Mouse (Mus musculus): Measurements from ENCODE around the gene Rab11fip3.
"Not testable (repeated sequence)": the region's sequence is repeated elsewhere in the genome, so short reads cannot be mapped to it uniquely, and the experiment has no call there.

Rab11fip3 gene

DNA sequence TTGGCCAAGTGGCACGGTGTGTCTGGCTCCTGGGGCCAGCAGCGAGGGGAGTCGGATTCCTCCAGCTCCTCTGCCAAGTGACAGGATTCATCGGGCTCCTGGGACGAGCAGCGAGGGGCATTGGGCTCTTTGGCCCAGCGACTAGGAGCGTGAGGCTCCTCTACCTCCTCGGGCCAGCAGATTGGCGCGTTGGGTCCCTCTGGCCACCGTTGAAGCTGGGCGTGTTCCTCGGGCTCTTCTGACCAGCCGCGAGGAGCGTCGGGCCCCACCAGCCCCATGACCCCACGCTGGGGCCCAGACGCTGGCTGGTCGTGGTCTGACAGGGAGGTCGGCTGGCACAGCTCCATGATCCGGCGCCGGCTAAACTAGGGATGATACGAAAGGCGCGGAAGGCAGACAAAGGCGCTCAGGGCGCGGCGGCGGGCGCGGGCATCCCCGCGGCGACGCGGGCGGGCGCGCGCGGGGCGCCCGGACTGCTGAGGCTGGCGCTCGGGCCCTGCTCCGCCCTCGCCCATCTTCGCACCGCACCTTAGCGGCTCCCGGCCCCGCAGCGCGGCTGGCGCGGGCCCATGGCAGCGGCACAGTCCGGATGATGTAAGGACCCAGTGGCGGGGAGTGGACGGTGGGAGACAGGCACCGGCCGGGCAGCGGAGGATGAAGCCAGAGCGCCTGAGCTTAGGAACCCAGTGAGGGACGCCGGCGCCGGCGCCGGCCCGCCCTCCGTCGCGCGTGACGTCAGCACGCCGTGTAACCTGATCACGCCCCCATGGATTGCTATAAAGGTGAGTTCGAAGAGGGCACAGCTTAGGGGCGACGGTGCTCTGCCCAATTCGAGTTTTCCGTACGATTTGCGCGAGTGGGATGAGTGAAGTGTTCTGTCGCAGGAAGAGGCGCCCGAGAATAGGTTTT is at the start of gene Rab11fip3:
Rab11fip3 (minus strand) TSS at position 725 of the 909 bp plus-strand sequence.
- peak; percentile 92 for DNase-seq (ENCODE audit: low read depth)

DNA sequence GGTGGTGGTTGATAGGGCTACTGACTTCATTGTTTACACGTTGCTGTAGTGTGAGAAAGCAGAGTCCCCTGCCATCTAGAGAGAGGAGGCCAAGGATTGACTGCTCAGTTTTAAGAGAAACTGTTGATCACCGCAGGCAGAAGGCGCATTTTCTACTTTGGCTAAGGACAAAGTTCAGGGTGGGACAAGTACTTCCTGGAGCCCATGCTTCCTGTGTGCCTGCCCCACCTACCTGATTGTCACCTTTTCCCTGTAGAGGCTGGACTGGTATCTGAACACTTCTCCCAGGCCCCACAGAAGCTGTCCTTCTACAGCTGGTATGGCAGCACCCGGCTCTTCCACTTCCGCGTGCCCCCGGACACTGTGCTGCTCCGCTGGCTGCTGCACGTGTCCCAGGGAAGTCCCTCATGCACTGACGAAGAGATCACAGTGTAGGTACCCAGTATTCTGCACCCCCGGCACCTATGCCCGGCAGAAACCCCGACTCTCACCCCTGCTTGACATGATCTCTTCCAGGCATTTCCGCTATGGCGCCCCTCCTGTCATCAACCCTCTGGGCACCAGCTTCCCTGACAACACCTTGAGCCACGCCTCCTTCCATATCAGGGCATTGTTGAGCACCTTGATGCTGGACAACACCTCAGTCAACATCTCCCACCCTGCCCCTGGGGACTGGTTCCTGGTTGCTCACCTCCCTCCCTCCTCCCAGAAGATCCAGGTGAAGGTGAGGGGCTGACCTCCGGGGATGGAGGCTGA is 47.3 kb upstream of the Rab11fip3 start:
- no peak for DNase-seq (ENCODE audit: low read depth)

DNA sequence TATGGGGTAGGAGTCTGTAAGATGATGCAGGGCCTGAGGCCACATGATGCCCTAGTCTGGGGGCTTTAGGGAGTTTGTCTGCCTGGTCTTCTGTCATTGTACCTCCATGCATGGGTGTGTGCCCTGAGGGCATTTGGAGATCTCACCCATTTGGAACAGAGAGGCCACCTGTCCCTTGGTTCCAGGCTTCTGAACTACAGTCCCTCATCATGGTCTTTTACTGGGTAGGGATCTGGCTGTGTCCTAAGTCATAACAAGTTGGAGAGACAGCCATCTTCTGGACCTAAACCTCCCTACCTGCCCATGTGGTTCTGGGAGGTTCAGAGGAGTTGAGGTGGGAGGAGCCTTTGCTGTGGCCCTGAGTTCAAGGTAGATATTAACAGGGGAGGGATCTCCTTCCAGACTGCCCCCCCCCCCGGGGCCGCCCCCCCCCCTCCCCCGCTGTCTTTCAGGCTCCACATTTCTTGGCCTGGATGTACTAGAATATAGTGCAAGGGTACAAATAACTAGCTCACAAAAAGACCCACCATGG is 46.7 kb upstream of the Rab11fip3 start:
- no peak for DNase-seq (ENCODE audit: low read depth)

DNA sequence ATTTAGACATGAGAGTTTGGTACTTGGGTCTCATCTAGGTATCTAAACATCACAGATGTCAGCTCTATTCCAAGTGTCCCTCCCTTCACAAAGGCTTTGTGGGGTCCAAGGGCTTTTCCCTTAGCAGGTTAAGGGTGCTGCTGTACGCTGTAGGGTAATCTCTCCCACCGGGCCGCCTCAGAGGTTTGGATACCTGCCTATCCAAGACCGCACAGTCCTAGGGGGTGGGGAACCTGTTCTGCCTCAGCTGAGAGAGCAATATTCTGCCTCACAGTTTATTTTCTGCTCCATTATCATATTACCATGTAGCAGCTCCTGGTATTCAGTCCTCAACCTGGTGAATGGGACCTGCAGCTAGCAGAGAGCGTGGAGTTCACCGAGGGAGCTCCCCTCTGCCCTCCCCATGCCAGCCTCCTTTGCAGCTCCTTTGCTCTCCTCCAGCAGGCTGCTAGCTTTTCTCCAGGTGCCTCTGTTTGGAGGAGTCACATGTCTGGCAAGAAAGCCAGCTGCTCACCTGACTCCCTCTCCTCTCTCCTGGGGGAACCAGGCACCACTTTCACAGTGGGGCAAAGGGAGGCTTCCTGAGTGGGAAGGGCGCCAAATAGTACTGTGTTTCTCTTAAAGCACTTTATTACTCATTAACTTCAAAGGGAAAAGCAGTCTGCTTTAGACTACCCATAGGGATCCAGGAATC is 46.0 kb upstream of the Rab11fip3 start:
- DNase-seq (ENCODE audit: low read depth): no peak

DNA sequence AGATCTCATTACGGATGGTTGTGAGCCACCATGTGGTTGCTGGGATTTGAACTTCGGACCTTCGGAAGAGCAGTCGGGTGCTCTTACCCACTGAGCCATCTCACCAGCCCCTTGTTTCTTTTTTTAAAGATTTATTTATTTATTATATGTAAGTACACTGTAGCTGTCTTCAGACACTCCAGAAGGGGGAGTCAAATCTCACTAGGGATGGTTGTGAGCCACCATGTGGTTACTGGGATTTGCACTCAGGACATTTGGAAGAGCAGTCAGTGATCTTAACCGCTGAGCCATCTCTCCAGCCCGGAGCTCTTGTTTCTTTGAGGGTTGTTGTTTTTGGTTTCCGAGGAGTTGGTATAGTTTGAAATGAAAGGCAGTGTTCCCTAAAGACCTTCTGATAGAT is 45.1 kb upstream of the Rab11fip3 start:
- not testable (repeated sequence) for DNase-seq (ENCODE audit: low read depth)

DNA sequence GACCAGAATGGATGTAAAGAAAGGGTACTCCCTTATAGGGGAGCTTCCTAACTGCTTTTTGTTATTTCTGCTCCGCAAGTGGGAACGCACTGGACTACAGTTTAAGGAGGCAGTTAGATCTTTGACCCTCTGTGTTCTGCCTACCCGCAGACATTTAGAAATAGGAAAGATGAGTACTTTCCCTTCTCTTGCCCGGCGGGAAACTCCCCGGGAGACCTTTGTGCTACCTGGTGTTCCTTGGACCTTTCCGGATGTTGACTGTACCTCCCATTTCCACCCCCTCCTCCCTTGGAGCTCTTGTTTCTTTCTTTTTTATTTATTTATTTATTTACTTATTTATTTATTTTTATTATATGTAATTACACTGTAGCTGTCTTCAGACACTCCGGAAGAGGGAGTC is 44.7 kb upstream of the Rab11fip3 start:
- DNase-seq (ENCODE audit: low read depth): no peak

DNA sequence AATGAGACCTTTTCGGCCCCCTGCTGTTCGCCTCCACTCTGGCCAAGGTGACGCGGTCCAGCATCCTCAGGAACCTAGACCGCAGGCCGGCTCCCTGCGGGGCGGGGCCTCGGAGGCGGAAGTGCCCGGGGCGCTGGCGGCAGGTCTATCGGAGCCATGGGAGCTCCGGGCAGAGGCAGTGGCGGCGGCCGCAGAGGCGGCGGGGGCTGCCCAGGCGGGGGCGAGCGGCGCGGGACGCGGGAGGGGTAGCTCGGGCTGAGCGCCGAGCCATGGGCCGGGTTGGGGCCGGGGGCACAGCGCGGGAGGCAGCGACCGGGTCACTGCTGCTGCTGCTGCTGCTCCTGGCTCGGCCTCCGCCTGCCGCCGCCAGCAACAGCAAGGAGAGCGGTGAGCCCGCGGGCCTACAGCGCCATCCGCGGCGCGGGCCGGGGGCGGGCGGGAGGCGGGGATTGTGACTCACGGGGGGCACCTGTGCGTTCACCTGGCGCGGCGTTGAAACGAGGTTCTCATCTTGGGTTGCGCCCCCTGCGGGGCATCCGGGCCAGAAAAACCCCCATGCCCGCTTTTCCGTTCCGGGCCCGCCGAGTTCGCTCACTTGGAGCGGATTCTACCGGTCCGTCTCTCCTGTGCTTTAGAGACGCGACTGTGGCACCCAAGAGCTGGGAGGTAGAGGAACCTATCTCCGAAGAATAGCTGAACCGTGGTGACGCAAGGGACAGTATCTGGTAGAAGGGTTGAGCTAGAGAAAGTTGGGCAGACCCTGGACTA is 44.0 kb upstream of the Rab11fip3 start, which contains the start of gene Tmem8:
Tmem8 (plus strand) TSS at position 119 of the 768 bp plus-strand sequence.
- DNase-seq (ENCODE audit: low read depth): peak; percentile 90

DNA sequence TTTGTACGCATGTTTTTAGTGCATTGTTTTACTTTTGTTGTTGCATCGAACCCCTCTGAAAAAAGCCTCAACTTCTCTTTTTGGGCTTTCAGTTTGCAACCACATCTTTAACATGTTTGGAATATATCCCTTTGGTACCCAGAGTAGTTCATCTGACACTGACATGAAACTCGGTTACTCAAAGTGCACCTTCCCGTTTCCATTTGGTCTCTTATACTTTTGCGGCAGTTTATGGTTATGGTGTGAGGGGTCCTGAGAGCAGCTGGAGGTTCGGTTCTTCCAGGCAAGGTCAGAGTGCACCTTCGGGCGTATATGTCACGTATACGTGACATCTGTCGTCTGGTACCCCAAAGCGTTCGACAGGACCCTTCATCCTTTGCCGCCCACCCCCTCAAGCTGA is 43.4 kb upstream of the Rab11fip3 start:
- no peak for DNase-seq (ENCODE audit: low read depth)

DNA sequence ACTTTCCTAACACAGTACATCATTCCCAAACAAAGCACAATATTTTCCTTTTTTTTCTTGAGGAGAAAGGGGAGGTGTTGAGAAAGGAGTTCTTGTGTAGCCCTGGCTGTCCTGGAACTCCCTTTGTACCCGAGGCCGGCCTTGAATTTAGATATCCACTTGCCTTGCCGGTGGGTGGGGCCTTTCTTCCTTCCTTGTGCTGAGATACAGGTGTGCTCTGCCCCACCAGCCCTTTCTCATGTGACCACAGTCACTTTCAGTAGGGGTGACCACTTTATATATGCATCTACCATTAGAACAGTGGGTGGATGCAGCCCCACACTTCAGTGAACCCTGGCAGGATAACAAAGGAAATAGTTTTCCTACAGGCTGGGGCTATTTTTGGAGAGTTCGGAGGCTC is 42.4 kb upstream of the Rab11fip3 start:
- DNase-seq (ENCODE audit: low read depth): no peak

DNA sequence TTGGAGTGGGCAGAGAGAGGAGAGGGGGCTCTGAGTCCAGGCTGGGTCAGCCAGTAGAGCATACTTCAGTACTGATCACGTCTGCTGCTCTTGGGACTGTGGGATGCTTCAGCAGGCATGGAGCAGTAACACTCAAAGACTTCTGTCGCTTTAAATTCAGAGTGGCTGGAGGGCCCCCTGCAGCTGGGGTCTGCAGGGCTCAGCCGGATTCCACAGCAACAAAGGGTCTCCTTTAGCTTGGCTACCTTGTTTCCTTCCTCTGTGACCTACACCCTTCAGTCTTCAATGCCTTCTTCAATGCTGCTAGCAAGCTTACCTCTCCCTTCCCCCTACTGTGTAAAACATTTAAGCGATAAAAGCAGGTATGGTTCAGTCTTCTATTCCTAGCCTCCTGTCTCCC is 41.7 kb upstream of the Rab11fip3 start:
- DNase-seq (ENCODE audit: low read depth): no peak

DNA sequence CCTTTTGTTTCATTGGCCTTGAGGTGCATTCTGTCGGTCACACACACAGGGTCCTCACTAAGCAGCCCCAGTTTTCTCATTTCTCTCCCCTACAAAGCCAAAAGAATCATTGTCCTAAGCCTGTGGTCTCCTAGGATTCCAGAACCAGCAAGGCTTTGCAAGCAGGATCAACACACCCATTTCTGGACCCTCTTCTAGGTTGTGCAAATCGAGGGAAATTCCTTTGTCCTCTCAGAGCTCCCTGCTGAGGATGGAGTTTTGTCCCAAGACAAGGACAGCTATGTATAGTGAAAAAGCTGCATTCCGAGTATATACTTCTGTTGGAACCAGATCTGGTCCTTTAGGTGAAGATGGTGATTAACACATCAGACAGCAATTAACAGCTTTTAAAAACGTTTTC is 40.8 kb upstream of the Rab11fip3 start:
- no peak for DNase-seq (ENCODE audit: low read depth)

DNA sequence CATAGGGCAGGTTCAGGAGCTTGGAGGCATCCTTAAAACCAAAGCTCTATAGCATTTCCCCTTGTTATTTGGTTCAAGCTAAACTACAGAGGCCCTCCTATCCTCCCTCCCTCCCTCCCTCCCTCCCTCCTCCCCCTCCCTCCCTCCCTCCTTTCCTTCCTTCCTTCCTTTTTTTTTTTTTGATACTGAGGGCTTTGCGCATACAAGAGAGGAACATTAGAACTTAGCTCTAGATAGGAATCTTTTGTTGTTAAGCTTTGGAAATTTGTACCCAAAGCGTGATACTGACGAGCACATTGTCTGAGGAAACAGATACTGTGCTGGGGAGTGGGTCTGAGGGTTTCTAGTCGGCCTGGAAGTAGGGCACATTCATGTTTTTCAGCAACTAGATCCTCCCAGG is 36.3 kb upstream of the Rab11fip3 start:
- no peak for DNase-seq (ENCODE audit: low read depth)

DNA sequence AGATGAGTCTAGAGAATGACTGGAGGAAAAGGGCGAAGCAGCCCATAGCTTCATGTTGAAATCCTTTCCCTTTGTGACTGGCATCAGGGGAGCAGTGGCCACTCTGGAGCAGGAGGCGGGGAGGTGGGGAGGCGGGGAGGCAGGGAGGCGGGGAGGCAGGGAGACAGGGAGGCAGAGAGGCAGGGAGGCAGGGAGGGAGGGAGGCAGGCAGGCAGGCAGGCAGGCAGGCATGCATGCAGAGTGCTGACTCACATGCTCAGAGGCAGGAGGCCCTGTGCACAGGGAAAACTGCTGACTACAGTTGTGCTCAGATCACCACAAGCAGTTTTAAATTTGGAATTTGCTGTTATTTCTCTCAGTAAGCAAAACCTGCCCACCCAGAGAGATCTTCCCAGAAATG is 32.1 kb upstream of the Rab11fip3 start:
- no peak for DNase-seq (ENCODE audit: low read depth)

DNA sequence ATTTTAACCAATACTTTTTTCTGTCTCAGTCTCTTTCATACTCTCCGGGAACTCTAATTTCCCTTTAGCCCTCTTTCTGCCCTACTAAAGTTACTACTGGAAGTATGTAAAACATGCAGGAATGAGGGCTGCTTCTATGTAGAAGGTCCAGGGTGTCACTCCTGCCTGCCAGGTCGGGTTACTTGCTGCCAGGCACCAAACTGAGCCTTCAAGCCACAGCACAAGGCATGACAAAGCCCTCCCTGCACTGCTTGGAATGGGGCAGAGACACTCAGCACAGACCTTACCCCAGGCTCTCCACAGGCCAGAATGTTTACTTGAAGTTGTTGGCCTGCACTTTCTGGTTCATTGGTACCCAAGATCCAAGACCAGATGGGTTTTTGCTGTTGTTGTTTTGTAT is 30.8 kb upstream of the Rab11fip3 start:
- DNase-seq (ENCODE audit: low read depth): no peak

DNA sequence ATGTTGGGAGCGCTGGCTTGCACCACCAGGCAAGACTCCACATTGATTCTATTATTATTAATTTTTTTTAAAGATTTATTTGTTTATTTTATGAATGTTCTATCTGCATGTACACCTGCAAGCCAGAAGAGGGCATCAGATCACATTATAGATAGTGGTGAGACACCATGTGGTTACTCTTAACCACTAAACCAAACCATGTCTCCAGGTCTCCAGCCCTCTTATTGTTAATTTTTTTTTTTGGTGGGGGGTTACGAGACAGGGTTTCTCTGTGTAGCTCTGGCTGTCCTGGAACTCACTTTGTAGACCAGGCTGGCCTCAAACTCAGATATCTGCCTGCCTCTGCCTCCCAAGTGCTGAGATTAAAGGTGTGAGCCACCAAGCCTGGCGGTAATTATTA is 30.0 kb upstream of the Rab11fip3 start:
- DNase-seq (ENCODE audit: low read depth): peak; percentile 53

DNA sequence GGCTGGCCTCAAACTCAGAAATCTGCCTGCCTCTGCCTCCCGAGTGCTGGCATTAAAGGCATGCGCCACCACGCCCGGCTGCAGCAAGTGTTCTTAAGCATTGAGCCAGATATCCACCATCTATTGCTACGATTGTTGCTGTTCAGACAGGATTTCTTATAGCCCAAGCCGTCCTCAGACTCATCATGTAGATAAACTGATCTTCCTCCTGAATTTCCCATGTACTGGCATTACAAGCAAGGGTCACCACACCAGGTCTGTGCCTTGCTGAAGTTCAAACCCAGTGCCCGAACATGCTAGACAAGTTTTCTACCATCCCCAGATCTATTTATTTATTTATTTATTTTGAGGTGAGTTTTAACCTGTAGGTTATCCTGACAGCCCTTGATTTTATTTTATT is 29.1 kb upstream of the Rab11fip3 start:
- no peak for DNase-seq (ENCODE audit: low read depth)

DNA sequence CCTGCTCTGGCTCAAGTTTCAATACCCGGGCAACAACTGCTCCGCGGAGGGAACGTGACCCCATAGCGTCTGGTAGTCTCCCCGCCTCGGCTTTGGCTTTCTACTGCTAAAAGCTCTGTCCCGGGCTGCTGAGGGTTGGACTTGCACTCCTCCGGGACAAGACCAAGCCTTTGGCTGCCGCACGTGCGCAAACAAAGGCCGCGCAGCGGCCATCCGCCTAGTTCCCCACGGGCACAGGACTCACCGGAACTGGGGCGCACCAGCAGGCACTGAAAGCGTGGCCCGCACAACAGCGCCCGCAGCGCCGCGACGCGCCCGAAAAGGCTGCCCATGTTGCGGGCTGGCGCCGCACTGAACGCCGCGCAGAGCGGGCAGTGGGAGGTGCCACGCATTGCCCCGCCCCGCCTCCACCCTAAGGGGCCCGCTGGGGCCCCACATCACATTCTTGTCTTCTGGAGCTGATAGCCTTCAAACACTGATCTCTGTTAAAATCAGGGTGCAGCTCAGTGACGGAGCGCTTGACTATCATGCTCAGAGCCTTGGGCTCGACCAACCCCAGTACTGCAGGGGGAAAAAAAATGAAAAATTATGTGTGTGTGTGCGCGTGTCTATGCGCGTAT is 25.9 kb upstream of the Rab11fip3 start, which contains the start of gene Nme4:
Nme4 (minus strand) TSS at position 482 of the 620 bp plus-strand sequence.
- DNase-seq (ENCODE audit: low read depth): peak; percentile 58

DNA sequence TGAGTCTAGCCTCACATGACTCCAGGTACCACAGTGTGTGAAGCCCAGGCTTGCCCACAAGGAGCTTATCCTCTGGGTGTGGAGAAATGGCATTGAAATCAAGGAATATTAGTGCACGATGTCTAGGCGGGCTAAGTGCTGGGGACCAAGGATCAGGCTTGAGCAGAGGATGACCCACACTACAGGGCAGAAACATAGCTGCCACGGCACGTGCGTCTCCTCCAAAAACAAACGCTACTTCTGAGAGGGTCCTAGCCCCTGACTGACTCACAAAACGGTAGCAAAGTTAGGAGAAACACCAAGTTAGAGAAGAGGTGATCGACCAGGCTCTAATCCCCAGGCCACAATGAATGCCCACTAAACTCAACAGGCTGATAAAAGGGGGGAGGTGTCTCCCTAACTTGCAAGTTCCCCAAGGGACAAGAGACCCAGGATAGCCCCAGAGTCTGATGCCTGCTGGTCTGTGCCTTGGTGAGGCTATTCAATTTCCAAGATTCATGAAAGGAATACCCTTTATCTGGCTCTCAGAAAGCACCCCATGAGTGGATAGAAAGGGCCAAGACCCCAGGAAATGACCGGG is 25.3 kb upstream of the Rab11fip3 start:
- no peak for DNase-seq (ENCODE audit: low read depth)

DNA sequence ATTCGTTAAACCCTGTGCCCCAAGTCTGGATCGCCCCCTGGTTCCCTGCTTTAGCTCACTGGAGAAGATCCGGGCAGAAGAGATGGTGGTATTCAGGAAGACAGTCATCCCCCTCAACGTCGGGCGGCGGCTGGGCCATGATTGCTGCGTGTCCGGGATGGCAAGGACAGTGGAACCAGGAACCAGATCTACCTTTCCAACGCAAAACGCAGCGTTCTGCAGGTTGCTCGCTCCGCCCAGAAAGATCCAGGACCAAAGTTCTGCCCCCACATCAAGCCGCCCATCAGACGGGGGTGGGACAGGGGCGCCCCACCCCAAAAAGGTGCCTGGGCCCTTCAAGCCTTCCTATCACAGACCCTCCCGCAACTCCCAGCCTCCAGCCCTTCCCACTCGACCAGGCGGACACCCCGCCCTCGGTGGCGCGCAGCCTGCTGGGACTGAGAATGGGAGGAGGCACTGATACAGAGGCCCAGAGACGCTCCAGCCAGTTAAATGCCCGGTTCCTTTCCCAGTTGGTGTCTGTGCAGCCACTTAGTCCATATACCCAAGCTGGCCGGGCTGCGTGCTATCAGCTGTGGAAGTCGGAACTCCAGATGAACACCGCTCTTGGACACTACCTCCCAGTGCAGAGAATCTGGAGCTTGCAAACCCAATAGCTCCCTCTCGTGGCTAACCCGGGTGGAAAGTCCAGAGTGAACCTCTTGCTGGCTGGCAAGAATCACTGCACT is 20.7 kb upstream of the Rab11fip3 start, which contains the start of gene Decr2:
Decr2 (minus strand) TSS at position 433 of the 728 bp plus-strand sequence.
- DNase-seq (ENCODE audit: low read depth): peak; percentile 94
